Mouse (Mus musculus): ENCODE data around the gene Myh7.

Myh7 gene

DNA sequence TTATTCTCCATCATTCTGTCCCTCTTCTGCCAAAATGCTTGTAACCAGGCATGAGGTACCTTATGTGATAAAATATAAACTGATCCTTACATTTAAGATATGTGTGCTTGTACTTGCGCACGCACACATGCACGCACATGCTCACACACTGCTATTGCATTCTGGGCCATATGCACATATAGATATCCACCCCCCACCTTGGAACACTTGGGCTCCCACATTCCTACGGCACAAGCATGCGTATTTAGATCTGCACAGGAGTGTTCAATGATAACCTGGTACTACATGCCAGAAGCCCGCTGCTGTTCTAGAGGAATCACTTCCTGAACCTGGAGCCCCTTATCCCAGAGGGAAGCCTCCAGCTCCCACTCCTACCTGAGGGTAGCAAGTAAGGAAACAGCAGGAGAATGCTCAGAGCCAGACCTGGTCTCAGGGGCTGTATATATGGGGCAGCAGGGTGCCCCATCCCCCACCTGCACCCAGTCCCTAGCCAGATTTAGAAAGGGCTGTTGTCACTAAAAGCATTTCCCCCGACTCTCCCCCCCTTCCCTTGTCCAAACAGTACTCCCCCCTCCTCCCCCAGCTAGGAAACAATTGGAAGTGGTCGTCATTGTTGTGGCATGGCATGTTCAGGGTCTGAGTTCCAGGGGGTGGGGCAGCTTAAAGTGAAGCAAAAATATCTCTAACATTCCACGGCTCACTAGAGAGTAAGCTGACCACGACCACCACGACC, at the start of gene Myh7:
Myh7 (minus strand) TSS at position 491 of the 733 bp plus-strand sequence.
- DNase-seq (ENCODE audit: extremely low read depth, low read depth), result no peak

DNA sequence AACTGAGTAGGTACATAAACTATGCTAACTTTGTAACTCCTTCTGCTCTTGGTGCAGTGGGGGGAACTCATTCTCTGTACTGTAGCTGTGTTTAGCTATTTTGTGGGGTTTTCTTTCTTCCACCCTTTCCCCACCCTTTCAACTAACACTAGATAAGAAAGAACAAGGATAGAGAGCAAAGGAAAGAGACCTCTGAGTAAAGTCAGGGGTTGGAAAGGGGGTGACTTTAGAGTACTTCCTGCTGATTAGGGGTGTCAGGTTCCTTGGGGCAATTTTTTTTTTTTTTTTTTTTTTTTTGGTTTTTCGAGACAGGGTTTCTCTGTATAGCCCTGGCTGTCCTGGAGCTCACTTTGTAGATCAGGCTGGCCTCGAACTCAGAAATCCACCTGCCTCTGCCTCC, 49.3 kb upstream of the Myh7 start:
- DNase-seq (ENCODE audit: extremely low read depth, low read depth), result peak; percentile 23

DNA sequence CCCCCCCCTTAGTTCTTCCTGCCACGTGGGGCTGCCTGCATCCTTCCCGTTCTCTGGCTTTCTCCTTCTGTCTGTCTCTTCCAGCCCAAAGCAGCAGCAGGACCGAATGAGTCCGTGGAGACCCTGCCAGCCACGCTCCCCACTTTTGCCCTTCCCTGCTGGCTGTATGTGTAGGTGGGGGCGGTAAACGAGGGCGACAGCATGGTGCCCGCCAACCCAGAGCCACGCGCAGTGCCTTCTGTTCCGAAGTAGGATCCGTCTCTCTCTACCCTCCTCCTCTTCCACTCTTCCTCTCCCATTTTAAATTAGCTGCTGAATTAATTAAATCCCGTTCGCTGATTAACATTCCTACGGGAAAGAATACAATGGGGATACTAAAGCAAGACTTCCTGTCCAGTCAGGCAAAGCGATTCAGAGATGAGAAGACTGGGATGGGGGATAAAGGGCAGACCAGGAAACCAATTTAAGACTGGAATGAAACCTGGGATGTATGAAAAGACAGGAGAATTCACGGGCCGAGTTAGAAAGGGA, 38.3 kb upstream of the Myh7 start:
- no peak for DNase-seq (ENCODE audit: extremely low read depth, low read depth)

DNA sequence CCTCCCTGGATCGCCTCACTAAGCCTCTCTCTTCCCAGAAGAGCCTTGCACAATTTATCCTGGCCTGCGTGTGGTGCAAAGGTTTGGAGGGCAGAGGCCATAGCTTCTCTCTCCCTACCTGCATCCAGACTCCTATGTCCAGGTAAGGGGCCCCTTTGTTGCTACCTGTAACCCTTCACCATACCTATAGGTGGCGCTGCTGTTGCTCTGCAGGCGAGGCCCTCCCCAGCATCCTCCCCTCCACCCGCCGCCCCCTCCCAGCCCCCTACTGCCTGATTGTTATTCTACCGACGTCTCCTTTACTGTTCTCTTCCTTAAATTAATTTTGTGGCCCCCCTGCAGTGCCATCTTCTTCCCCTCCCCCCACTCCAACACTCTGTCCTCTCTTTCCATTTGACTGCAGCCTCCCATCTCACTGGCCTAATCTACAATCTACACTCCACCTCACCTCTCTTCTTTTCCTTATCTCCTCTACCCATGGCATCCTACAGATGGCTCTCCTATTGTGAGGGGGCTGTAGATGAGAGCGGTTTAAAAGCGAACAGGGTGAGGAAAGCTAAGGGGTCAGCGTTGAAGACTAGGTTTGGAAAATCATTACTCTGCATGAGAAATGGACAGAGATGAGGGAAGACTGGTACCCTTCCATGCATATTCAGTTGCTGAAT, 34.7 kb upstream of the Myh7 start:
- no peak for DNase-seq (ENCODE audit: extremely low read depth, low read depth)

DNA sequence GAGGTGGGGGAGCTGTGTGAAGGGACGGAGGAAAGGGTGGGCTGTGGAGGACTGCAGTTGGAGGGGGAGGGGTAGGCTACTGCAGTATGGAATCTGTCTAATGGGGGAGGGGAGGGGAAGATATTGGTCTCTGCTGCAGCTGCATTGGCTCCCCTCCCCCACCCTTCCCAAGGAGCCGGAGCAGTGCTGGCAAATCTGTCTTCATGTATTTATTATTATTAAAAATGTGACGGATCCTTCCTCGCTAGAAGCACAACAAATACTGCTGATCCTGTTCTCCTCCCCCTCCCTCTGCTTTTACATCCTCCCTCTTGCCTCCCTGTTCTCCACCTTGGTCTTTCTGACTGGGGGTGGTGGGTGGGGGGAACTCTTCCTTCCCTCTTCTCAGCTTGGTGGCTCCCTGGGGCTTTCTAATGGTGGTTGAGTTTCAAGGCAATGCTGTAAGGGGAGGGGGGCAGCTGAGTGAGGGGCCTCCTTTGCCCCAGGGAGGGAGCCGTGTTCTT, 34.0 kb upstream of the Myh7 start:
- DNase-seq (ENCODE audit: extremely low read depth, low read depth), result no peak

DNA sequence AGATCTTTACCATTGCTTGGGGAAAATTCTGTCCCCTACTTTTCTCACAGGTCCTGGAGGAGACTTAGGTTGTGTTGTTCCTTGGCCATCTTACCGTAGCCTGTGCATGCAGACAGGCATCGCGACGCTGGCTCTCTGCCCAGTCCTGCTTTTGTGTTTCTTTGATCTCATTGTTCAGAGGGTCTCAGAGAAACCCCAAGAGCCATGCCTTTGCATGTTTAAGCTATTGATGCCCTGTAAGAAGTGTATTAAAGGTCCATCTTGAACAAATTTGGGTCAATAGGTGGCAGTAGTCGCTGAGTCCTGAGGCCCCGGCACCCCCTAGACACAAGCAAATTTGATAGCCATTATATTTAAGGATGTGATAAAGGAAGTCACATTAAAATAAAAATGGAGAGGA, 33.2 kb upstream of the Myh7 start:
- DNase-seq (ENCODE audit: extremely low read depth, low read depth), result no peak

DNA sequence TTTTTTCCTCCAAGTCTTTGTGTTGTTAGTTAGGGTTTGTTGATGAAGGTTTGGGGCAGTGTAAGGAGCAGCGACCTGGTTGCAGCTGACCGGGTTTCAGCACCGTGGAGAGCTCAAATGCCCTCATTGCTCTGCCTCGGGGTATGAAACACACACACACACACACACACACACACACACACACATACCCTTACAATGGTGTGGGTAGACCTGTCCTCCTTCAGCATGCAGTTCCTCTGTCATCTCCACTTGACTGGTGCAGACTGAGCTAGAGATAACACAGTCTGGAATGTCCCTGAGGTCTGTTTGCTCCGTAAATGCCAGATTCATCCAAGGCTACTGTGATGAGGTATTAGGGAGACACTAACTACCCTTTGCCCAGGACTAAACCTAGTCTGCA, 32.8 kb upstream of the Myh7 start:
- no peak for DNase-seq (ENCODE audit: extremely low read depth, low read depth)

DNA sequence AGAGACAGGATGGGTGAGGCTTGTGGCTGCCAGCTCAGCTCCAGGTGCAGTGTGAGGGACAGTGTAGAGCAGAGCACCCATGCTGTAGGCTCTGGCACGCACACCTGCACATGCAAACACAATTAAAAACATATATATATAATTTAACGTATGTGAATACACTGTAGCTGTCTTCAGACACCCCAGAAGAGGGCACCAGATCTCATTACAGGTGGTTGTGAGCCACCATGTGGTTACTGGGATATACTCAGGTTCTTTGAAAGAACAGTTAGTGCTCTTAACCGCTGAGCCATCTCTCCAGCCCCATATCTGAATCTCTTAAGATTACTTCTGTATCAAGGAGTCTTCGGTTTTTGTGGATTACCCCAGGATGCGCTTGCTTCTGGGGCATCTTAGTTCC, 31.1 kb upstream of the Myh7 start:
- no peak for DNase-seq (ENCODE audit: extremely low read depth, low read depth)

DNA sequence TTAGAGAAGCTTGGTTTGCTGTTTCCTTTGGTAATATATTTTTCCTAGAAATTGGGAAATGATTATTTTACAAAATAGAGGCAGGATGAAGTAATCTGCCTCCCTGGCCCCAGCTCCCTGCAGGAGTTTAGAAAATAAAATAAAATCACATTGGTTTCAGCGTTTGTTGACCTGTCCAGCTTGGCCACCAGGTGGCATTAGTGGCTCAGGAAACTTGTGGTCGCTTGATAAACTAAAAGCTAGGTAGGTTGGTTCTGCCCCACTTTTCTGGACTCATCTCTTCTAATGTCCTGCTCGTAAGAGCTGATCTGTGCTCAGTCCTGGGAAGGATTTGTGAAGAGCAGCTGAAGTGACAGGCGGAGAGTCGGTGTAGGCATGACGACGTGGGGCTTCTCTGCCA, 29.8 kb upstream of the Myh7 start:
- no peak for DNase-seq (ENCODE audit: extremely low read depth, low read depth)

DNA sequence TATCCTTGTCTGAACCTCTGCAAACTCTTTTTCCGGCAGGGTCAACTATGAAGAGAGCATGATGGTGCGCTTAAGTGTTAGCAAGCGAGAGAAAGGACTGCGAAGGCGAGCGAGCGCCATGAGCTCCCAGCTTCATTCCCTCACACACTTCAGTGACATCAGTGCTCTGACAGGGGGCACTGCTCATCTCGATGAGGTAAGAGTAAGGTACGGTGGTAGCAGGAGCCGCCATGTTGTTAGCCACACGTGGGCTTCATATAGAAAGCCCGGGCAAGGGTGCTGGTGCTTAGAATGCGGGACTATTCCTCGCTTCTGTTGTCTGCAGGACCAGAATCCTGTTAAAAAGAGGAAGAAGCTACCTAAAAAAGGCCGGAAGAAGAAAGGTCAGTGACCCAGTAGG, 28.6 kb upstream of the Myh7 start:
- DNase-seq (ENCODE audit: extremely low read depth, low read depth), result no peak

DNA sequence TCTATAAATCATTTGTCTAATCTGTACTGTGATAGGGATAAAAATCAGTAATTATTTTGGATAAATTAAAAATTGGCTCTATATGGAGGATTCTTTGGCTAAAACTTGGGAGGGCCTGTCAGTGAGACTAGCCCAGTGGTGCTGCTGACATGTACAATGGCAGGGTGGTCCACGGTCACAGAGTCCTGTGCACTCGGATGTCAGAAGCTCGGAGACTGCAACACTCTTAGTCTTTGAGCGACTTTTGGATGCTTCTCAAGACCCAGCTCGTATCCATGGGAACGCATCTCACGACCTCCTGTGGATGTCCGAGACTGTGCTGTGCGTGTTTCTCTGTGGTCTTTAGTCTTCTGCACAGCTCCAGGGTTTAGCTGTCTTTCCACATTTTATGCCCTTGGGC, 26.0 kb upstream of the Myh7 start:
- no peak for DNase-seq (ENCODE audit: extremely low read depth, low read depth)

DNA sequence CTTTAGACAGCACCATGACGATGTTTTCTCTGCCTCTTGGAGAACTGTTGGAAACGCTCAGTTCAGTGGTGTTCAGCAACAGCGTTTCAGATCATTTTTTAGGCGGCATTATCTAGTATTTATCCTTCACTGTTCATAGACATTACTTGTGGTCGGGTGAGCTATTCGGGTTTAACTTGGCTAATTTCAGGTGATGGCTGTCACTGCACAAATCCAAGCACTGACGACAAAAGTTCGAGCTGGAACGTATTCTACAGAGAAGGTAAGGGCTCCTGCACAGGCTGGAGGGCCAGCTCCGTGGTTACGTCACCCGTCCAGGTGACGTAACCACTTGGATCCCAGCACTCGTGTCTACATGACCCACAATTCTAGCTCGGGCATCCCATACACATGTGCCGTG, 22.4 kb upstream of the Myh7 start:
- DNase-seq (ENCODE audit: extremely low read depth, low read depth), result no peak

DNA sequence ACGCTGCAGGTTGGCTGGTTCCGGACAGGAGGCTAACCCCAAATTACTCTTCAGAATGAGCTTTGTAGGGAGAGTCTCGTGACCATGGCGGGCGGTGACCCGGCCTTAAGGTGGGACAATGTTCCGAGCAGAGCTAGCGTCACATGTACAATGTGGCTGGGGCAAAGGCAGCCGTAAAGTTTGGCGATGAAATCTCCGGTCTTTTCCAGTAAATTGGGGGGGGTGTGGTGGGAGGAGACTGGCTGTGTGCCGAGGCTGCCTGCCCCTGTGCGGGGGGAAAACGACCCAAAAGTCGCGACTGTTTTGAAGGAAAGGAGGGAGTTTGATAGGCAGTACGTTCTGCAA, 21.3 kb upstream of the Myh7 start:
- no peak for DNase-seq (ENCODE audit: extremely low read depth, low read depth)

DNA sequence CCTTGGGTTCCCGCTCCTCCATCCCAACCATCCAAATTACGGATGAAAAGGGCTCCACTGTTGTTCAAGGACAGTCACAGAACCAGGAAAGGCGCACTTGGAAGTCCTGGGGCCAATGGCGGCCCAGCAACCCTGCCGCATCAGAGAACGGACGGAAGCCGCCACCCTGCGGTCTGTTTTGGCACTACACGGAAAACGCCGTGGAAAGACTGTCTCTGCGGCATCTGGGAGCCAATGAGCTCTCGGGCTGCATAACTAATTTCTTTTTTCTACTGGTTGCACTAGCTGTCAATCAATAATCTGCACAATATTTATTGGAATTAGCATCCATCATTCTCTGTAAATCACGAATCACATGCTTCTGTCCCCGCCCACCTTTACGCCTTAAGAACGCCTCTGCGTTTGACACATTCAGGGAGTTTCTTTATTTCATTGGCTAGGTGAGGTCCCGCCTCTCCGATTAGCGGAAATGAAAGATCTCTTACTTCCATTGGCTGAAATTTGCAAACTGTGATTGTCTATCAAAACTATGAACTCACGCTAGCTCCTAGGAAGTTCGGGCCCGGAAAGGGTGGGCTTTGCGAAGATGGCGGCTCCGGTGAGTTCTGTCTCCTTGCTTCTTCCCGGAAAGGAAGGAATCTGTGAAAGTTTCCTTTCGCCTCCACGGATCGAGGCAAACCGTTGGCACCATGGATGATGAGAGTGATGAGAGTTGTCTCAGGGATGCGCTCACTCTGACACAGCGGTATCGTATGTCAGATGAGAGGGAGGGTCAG, 20.8 kb upstream of the Myh7 start, which contains the start of gene Ngdn:
Ngdn (plus strand) TSS at position 464 of the 776 bp plus-strand sequence.
- peak; percentile 100 for DNase-seq (ENCODE audit: extremely low read depth, low read depth)

DNA sequence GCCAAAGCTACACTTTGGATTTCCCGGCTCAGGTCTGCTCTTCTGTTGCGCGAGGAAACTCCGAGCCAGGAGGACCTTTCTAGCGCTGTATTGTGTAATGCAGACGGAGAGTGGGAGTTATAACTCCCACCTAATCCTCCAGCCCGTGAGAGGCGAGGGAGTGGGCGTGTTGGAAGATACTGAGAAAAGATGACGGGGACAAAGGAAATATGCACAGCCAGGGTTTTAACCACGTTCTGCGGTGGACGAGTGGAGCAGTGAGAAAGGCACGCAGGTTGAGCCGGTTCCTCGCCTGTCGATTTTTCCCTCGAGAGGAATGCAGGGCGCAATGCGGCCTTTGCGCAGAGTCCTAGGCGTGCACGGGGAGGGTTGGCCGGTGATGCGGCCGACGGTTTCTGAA, 20.2 kb upstream of the Myh7 start:
- DNase-seq (ENCODE audit: extremely low read depth, low read depth), result peak; percentile 24

DNA sequence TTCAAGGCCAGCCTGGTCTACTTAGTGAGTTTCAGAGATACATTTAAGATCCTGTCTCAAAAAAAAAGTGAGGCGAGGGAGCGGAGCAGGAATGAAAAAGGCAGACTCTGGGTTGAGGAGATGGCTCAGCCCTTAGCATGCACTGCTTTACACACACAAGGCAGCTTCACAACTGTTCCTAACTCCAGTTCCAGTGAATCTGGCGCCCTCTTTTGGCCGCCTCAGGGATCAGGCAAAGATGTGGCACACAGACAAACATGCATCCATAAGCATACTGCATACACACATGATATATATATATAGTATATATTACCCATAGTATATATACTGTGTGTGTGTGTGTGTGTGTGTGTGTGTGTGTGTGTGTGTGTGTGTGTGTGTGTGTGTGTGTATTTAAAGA, 16.7 kb upstream of the Myh7 start:
- peak; percentile 38 for DNase-seq (ENCODE audit: extremely low read depth, low read depth)

DNA sequence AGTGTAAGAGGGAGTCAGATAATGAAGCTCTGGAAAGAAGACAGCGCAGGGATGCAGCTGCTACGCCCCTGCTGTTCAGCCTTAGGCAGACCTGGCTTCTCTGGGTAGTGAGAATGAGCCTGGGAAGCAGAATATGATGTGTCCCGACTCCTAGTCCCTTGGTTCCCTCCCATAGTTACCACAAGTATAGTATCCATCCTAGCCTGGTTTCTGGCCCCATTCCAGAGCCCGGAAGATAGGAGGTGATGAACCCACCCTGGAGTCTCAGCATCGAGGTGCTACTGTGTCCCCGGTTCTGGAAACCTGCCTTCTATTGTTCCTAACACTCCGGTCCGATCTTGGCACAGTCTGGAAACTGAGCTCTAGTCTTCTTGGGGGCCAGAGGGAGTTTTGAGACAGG, 14.0 kb upstream of the Myh7 start:
- DNase-seq (ENCODE audit: extremely low read depth, low read depth), result no peak

DNA sequence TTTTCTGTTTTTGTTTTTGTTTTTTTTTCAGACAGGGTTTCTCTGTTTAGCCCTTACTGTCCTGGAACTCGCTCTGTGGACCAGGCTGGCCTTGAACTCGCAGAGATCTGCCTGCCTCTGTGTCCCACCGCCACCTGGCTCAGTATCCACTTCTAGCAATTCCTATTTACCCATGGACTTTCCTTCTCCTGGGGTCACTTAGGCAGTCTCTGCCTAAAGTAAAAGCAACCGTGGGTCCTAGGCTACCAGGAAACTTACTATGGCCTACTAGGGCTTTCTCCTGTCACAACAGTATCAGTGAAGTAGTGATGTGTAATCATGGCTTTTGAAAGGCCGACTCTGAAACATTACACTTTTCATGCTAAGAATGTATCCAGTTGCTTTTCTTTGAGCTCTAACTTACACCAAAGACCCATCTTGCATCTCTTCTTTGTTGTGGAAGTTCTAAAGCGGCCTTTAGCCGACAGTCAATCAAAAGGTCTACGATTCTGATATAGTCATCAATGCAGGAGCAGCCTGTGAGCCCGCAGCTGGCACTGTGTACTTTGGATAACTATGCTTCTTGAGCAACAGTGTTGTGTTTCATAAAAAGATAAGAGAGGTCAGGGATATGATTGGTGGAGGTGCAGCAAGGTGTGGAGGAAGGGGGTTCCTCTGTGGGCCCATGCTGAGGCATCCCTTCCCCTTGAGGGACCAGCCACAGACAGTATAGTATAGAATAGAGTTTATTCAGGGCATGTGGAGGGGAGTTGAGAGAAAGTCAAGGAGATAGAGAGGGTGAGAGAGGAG, 12.9 kb upstream of the Myh7 start:
- no peak for DNase-seq (ENCODE audit: extremely low read depth, low read depth)

DNA sequence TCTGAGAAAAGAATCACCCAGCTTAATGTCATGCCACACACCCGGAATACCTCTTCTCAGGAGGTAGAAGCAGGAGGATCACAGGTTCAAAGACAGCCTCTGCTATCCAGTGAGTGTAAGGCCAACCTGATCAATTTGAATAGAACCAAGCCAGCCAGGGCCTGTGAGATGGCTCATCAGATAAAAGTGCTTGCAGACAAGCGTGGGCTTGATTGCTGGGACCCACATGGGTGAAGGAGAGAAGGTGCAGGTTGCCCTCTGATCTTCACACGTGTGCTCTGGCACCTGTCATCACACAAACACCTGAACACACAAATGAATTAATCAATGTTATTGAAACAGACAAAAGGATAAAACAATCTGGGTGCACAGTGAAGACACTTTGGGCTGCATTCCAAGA, 12.1 kb upstream of the Myh7 start:
- DNase-seq (ENCODE audit: extremely low read depth, low read depth), result no peak

DNA sequence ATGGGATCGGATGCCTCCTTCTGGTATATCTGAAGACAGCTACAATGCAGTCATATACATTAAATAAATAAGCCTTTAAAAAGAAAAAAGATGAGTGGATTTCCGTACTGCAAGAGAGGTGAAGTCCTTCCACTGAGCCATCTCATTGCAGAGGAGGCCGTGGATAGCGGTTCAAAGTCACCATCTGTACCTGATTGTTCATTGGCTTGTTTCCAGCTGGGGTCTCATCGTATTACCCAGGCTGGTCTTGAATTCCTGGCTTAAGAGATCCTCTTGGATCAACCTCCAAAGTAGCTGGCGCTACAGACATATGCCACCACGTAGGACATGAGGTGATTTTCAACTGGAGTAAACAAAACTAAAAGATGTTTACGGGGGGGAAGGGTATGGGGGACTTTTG, 11.5 kb upstream of the Myh7 start:
- DNase-seq (ENCODE audit: extremely low read depth, low read depth), result no peak

DNA sequence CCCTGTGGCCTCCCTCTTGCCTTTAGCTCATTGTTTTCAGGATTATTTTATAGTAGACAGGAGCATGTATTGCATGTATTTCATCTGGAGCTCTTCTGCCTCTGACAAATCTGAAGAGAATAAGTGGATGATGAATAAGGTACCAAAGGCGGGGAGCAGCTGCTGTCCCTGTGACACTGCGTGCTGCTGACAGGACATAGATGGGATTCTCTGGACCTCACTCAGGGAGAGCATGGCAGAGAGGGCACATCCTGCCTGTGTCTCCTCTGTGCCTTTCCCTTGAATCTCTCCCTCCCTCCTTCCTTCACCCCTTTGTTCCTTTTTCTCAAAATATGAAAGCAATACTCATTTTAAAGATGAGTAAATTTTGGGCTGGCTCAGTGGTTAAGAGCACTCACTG, 11.1 kb upstream of the Myh7 start:
- no peak for DNase-seq (ENCODE audit: extremely low read depth, low read depth)
